Mouse (Mus musculus): ENCODE measurements around the gene S100a3. TPM values are rescaled to one million over a fixed set of nuclear protein-coding genes. Genes with fewer than 3 reads are reported as not detected.

The S100a3 gene
- polyA plus RNA-seq, 1 experiment from 2014 or later = 0.39 TPM

- Histone ChIP-seq H3K4me3 (ENCODE audit: low read depth, low read length) (no peak overlapping the region), H3K27me3 (ENCODE audit: control insufficient read depth, insufficient read depth, low read length) (no peaks in the 10 kb centered on the region), H3K9me3 (ENCODE audit: control insufficient read depth, low read length) (no peaks in the 10 kb centered on the region), H3K27ac (ENCODE audit: low read depth, low read length) (no peak overlapping the region), H3K4me2 (replicated peaks; ENCODE audit: low read depth, low read length) (no peak overlapping the region), H3K36me3 (ENCODE audit: control insufficient read depth, insufficient read depth, low read length) (no peaks in the 10 kb centered on the region), H3K9ac (ENCODE audit: low read depth, low read length) (no peak overlapping the region), H3K4me1 (replicated peaks; ENCODE audit: control insufficient read depth, insufficient read depth, low read length) (no peaks in the 10 kb centered on the region)
- 78% methylated on average over 1 of the region's 1 CpGs for WGBS
- DNase-seq (ENCODE audit: low spot score) = no peak
- ATAC-seq (ENCODE audit: low FRiP score) = no peak
Measured at GRCm38 (mm10) chr3:90638511-90639275, 78.3 kb downstream of the S100a3 start.

DNA sequence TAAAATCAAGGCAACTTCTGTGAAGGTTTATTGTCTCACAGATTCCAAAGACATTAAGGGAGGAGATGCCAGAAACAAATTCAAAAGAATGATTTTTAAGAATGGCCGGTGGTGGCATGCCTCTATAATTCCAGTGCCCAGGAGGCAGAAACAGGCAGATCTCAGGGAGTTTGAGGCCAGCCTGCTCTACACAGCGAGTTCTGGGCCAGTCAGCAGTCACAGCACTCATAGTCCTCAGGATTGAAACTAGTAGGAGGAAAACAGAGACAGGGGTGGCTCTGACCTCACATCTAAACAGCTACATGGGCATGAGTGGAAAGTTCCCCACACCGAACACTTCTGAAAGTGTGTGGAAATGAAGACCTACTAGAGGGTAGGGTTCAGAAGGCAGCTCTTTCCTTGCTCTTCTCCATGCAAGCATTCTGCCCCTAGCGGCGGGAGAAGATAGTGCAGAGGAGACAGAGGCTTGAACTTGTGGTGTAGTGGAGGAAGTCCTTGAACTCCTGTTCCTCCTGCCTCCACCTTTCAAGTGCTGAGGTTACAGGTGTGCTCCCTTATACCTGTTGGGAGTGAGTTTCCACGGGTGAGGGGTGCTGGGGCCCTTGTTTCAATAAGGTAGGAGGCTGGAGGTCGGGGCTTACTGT lies 79.3 kb downstream of the S100a3 start:
- no peaks in the 10 kb centered on the region for H3K36me3 ChIP-seq (ENCODE audit: control insufficient read depth, insufficient read depth, low read length)
- DNase-seq (ENCODE audit: low spot score) (peak; percentile 48), ATAC-seq (ENCODE audit: low FRiP score) (no peak)
- H3K4me1 ChIP-seq (replicated peaks; ENCODE audit: control insufficient read depth, insufficient read depth, low read length) = no peaks in the 10 kb centered on the region
- no peaks in the 10 kb centered on the region for H3K27me3 ChIP-seq (ENCODE audit: control insufficient read depth, insufficient read depth, low read length)
- no peak overlapping the region for H3K4me2 ChIP-seq (replicated peaks; ENCODE audit: low read depth, low read length)
- no peaks in the 10 kb centered on the region for H3K9me3 ChIP-seq (ENCODE audit: control insufficient read depth, low read length)
- no peak overlapping the region for H3K9ac ChIP-seq (ENCODE audit: low read depth, low read length)
- H3K27ac ChIP-seq (ENCODE audit: low read depth, low read length) = no peak overlapping the region
- H3K4me3 ChIP-seq (ENCODE audit: low read depth, low read length) = no peak overlapping the region
- WGBS = 57% methylated on average over 7 of the region's 7 CpGs

GRCm38 (mm10) chr3:90640981-90641380 lies 80.6 kb downstream of the S100a3 start:
- H3K4me1 ChIP-seq (replicated peaks; ENCODE audit: control insufficient read depth, insufficient read depth, low read length) = no peaks in the 10 kb centered on the region
- H3K4me3 ChIP-seq (ENCODE audit: low read depth, low read length) = no peak overlapping the region
- no peak overlapping the region for H3K9ac ChIP-seq (ENCODE audit: low read depth, low read length)
- no peaks in the 10 kb centered on the region for H3K27me3 ChIP-seq (ENCODE audit: control insufficient read depth, insufficient read depth, low read length)
- ATAC-seq (ENCODE audit: low FRiP score) (no peak), DNase-seq (ENCODE audit: low spot score) (no peak)
- 85% methylated on average over 7 of the region's 7 CpGs for WGBS
- H3K27ac ChIP-seq (ENCODE audit: low read depth, low read length) = no peak overlapping the region
- no peak overlapping the region for H3K4me2 ChIP-seq (replicated peaks; ENCODE audit: low read depth, low read length)
- H3K36me3 ChIP-seq (ENCODE audit: control insufficient read depth, insufficient read depth, low read length) = no peaks in the 10 kb centered on the region
- H3K9me3 ChIP-seq (ENCODE audit: control insufficient read depth, low read length) = no peaks in the 10 kb centered on the region

DNA sequence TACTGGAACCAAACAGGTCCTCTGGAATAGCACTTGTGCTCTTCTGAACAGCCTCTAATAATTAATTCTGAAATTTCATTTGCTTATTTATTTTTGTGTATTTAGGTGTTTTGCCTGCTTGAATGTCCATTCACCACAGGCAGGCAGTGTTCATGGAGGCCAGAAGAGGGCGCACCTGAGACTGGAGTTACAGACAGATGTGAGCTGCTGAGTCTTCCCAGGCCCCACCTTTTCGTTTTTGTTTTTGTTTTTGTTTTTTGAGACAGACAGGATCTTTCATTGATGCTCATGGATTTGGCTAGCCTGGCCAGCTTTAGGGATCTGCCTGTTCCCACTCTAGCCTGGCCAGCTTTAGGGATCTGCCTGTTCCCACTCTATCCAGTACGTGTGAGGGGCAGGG lies 83.8 kb downstream of the S100a3 start:
- DNase-seq (ENCODE audit: low spot score) (peak; percentile 38), ATAC-seq (ENCODE audit: low FRiP score) (no peak)
- H3K27me3 ChIP-seq (ENCODE audit: control insufficient read depth, insufficient read depth, low read length) = no peaks in the 10 kb centered on the region
- H3K4me1 ChIP-seq (replicated peaks; ENCODE audit: control insufficient read depth, insufficient read depth, low read length) = no peaks in the 10 kb centered on the region
- H3K9me3 ChIP-seq (ENCODE audit: control insufficient read depth, low read length) = no peaks in the 10 kb centered on the region
- H3K27ac ChIP-seq (ENCODE audit: low read depth, low read length) = no peak overlapping the region
- 45% methylated on average over 3 of the region's 3 CpGs for WGBS
- H3K4me3 ChIP-seq (ENCODE audit: low read depth, low read length) = no peak overlapping the region
- no peaks in the 10 kb centered on the region for H3K36me3 ChIP-seq (ENCODE audit: control insufficient read depth, insufficient read depth, low read length)
- no peak overlapping the region for H3K4me2 ChIP-seq (replicated peaks; ENCODE audit: low read depth, low read length)
- no peak overlapping the region for H3K9ac ChIP-seq (ENCODE audit: low read depth, low read length)

- H3K9me3 ChIP-seq (ENCODE audit: control insufficient read depth, low read length) = no peaks in the 10 kb centered on the region
- H3K4me2 ChIP-seq (replicated peaks; ENCODE audit: low read depth, low read length) = no peak overlapping the region
- ATAC-seq (ENCODE audit: low FRiP score) = no peak
- no peaks in the 10 kb centered on the region for H3K4me1 ChIP-seq (replicated peaks; ENCODE audit: control insufficient read depth, insufficient read depth, low read length)
- no peaks in the 10 kb centered on the region for H3K27me3 ChIP-seq (ENCODE audit: control insufficient read depth, insufficient read depth, low read length)
- H3K36me3 ChIP-seq (ENCODE audit: control insufficient read depth, insufficient read depth, low read length) = no peaks in the 10 kb centered on the region
- 76% methylated on average over 1 of the region's 1 CpGs for WGBS
- H3K4me3 ChIP-seq (ENCODE audit: low read depth, low read length) = no peak overlapping the region
- no peak overlapping the region for H3K27ac ChIP-seq (ENCODE audit: low read depth, low read length)
- H3K9ac ChIP-seq (ENCODE audit: low read depth, low read length) = no peak overlapping the region
- no peak for DNase-seq (ENCODE audit: low spot score)
Measured at GRCm38 (mm10) chr3:90647291-90647690, 86.9 kb downstream of the S100a3 start.

- no peak overlapping the region for H3K4me3 ChIP-seq (ENCODE audit: low read depth, low read length)
- H3K36me3 ChIP-seq (ENCODE audit: control insufficient read depth, insufficient read depth, low read length) = no peaks in the 10 kb centered on the region
- no peak overlapping the region for H3K9ac ChIP-seq (ENCODE audit: low read depth, low read length)
- H3K4me1 ChIP-seq (replicated peaks; ENCODE audit: control insufficient read depth, insufficient read depth, low read length) = no peaks in the 10 kb centered on the region
- H3K4me2 ChIP-seq (replicated peaks; ENCODE audit: low read depth, low read length) = no peak overlapping the region
- H3K27me3 ChIP-seq (ENCODE audit: control insufficient read depth, insufficient read depth, low read length) = no peaks in the 10 kb centered on the region
- H3K27ac ChIP-seq (ENCODE audit: low read depth, low read length) = no peak overlapping the region
- no peaks in the 10 kb centered on the region for H3K9me3 ChIP-seq (ENCODE audit: control insufficient read depth, low read length)
- DNase-seq (ENCODE audit: low spot score) (no peak), ATAC-seq (ENCODE audit: low FRiP score) (no peak)
Measured at GRCm38 (mm10) chr3:90648981-90649380, 88.6 kb downstream of the S100a3 start.

DNA sequence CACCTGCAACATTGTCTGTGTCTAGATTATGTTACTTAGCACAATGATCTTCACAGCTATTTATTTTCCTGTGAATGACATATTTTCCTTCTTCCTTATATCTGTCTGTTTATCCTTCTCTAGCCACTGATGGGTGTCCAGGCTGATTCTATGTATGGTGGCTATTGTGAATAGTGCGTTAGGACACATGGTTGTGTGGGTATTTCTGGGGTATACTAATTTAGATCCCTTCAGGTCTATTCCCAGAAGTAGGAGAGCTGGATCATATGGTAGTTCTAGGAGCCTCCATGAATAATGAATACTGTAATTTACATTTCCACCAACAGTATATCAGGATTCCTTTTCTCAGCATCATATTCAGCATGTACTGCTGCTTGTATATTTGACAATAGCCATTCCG lies 89.5 kb downstream of the S100a3 start:
- Histone ChIP-seq H3K27me3 (ENCODE audit: control insufficient read depth, insufficient read depth, low read length) (no peaks in the 10 kb centered on the region), H3K4me3 (ENCODE audit: low read depth, low read length) (no peak overlapping the region), H3K9me3 (ENCODE audit: control insufficient read depth, low read length) (no peaks in the 10 kb centered on the region), H3K36me3 (ENCODE audit: control insufficient read depth, insufficient read depth, low read length) (no peaks in the 10 kb centered on the region), H3K27ac (ENCODE audit: low read depth, low read length) (no peak overlapping the region), H3K4me2 (replicated peaks; ENCODE audit: low read depth, low read length) (no peak overlapping the region), H3K9ac (ENCODE audit: low read depth, low read length) (no peak overlapping the region), H3K4me1 (replicated peaks; ENCODE audit: control insufficient read depth, insufficient read depth, low read length) (no peaks in the 10 kb centered on the region)
- DNase-seq (ENCODE audit: low spot score) (no peak), ATAC-seq (ENCODE audit: low FRiP score) (no peak)
- WGBS = 96% methylated on average over 2 of the region's 2 CpGs
